Mouse (Mus musculus) hindbrain, embryonic 11.5 days (tissue): ENCODE data around the gene Asxl1. TPM values are rescaled to one million over a fixed set of nuclear protein-coding genes. Genes with fewer than 3 reads are reported as not detected.

Experiments
- ATAC-seq: fragments of 200-750 bp; cut with Nextera tagmentation; 2 replicates; pipeline ENCODE4 v1.8.0; 2017; ENCODE audit warnings: mild to moderate bottlenecking, moderate TSS enrichment, moderate library complexity; ENCODE audit not compliant: low FRiP score
- DNase-seq: peaks from one replicate; pipeline ENCODE4 v3.0.0-alpha.2; 2015; ENCODE audit warnings: low spot score
- H3K27ac ChIP-seq: fragments of 300-500 bp; sonication (generic); 2 replicates; pipeline ENCODE4 v1.5.1; 2014; ENCODE audit warnings: mild to moderate bottlenecking, low read depth, low read length
- H3K27me3 ChIP-seq: fragments of 300-500 bp; sonication (generic); 2 replicates; pipeline ENCODE4 v1.6.1; 2014; ENCODE audit warnings: mild to moderate bottlenecking, low read length, moderate library complexity, mixed read lengths; ENCODE audit not compliant: control insufficient read depth, insufficient read depth
- H3K36me3 ChIP-seq: fragments of 300-500 bp; sonication (generic); 2 replicates; pipeline ENCODE4 v1.6.1; 2014; ENCODE audit warnings: mild to moderate bottlenecking, low read length, moderate library complexity, mixed read lengths; ENCODE audit not compliant: control insufficient read depth, insufficient read depth
- H3K4me1 ChIP-seq: fragments of 300-500 bp; sonication (generic); replicated peaks from 2 replicates; pipeline ENCODE4 v1.6.1; 2014; ENCODE audit warnings: low read length, mixed read lengths; ENCODE audit not compliant: control insufficient read depth, insufficient read depth
- H3K4me2 ChIP-seq: fragments of 300-500 bp; sonication (generic); replicated peaks from 2 replicates; pipeline ENCODE4 v1.6.1; 2014; ENCODE audit warnings: mild to moderate bottlenecking, low read depth, low read length
- H3K4me3 ChIP-seq: fragments of 300-500 bp; sonication (generic); 2 replicates; pipeline ENCODE4 v1.5.1; 2014; ENCODE audit warnings: low read depth, low read length
- H3K9ac ChIP-seq: fragments of 300-500 bp; sonication (generic); 2 replicates; pipeline ENCODE4 v1.6.1; 2014; ENCODE audit warnings: low read depth, low read length
- H3K9me3 ChIP-seq: fragments of 300-500 bp; sonication (generic); 2 replicates; pipeline ENCODE4 v1.6.1; 2016; ENCODE audit warnings: low read length; ENCODE audit not compliant: control insufficient read depth
- WGBS: fragments of 180-500 bp; shearing (Covaris S2); extraction: QIAGEN DNeasy Blood & Tissue Kit; methylation state at CpG from one replicate; pipeline ENCODE4 v1.1.7; 2014; 5-methylcytosine and 5-hydroxymethylcytosine counted together
- polyA plus RNA-seq: library from polyadenylated mRNA; unstranded; fragments of >200 nt; fragmentation: Nextera tagmentation; extraction: Ambion mirVana; gene quantifications from 2 replicates; pipeline ENCODE4 v1.2.1, GENCODE M21; 2014

The Asxl1 gene
- polyA plus RNA-seq, 1 experiment from 2014 or later: 21.0 TPM

DNA sequence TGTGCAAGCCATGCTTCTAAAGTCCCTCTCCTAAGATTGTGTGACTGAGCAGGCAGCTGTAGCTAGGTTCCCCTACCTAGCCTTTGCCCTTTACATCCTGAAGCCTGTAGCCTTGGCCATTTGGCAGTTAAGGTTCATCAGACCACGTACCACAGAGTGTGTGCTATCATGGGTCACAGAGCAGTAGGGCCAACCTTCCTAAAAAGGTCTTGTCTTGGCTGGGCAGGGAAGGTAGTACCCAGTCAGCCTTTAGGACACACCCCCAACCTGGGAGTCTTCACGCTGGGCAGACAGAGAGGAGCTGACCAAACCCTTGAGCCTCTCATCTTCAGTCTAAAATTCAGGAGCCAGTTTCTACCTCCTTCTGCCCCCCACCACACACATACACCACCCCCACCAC lies 95.1 kb downstream of the Asxl1 start:
- 53% methylated on average over 2 of the region's 2 CpGs for WGBS
- Histone ChIP-seq H3K27me3 (no peaks in the 10 kb centered on the region), H3K4me3 (no peak overlapping the region), H3K9ac (no peak overlapping the region), H3K27ac (peak overlapping the region; percentile 47), H3K4me2 (no peak overlapping the region), H3K4me1 (peaks cover 12% of the 10 kb centered on the region), H3K9me3 (no peaks in the 10 kb centered on the region), H3K36me3 (no peaks in the 10 kb centered on the region; the same call in 1 of the 2 replicates)
- no peak for ATAC-seq
- DNase-seq: no peak

DNA sequence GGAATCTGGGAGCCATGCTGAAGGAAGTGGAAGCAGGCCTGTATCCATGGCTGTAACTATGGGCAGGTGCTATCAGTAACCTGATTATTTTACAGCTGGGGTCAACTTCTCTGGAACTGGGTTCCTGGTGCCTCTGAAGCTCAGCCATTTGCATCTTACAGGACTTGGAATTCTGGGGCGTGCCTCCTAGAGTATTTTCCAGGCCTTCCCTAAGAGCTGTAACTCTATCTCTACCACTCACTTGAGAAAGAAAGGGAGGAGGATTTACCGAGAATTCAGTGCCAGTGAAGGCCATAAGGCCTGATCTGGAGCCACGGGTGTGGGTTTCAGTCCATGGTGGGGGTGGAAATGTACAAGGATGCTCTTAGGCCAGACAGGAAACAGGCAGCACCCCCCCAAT lies 95.6 kb downstream of the Asxl1 start:
- H3K27ac ChIP-seq: peak overlapping the region; percentile 47
- no peak overlapping the region for H3K4me3 ChIP-seq
- H3K36me3 ChIP-seq: no peaks in the 10 kb centered on the region; the same call in 1 of the 2 replicates
- ATAC-seq: no peak
- H3K4me1 ChIP-seq: peaks cover 13% of the 10 kb centered on the region
- no peak overlapping the region for H3K9ac ChIP-seq
- no peaks in the 10 kb centered on the region for H3K27me3 ChIP-seq
- WGBS: 41% methylated on average over 3 of the region's 3 CpGs
- no peaks in the 10 kb centered on the region for H3K9me3 ChIP-seq
- no peak for DNase-seq
- peak overlapping the region; percentile 21; the same call in 1 of the 2 replicates for H3K4me2 ChIP-seq

DNA sequence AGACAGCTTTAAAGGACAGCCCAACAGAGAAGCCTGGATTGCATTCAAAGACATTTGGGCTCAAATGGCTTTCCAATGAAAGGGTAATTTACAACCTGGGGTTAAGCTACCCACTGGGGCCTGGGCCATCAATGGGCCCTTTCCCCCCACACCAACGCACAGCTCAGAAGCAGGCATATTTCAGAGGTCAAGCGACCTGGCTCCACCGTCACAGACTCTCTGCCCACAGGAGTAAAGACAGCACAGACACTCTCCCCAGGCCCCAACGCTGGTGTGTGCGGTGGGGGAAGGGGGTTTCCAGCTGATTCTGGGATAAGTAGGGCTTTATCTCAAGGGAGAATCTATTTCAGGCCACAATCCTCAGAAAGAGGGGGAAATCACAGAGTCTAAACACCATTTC lies 97.1 kb downstream of the Asxl1 start:
- no peaks in the 10 kb centered on the region for H3K9me3 ChIP-seq
- peak; percentile 35 for DNase-seq
- peak overlapping the region; percentile 71; the same call in 1 of the 2 replicates for H3K9ac ChIP-seq
- H3K4me1 ChIP-seq: peaks cover 10% of the 10 kb centered on the region
- WGBS: 2% methylated on average over 5 of the region's 5 CpGs
- no peak for ATAC-seq
- H3K36me3 ChIP-seq: no peaks in the 10 kb centered on the region
- H3K27ac ChIP-seq: peak overlapping the region; percentile 93; the same call in 1 of the 2 replicates
- H3K4me3 ChIP-seq: peak overlapping the region; percentile 92
- peak overlapping the region; percentile 96 for H3K4me2 ChIP-seq
- H3K27me3 ChIP-seq: no peaks in the 10 kb centered on the region

DNA sequence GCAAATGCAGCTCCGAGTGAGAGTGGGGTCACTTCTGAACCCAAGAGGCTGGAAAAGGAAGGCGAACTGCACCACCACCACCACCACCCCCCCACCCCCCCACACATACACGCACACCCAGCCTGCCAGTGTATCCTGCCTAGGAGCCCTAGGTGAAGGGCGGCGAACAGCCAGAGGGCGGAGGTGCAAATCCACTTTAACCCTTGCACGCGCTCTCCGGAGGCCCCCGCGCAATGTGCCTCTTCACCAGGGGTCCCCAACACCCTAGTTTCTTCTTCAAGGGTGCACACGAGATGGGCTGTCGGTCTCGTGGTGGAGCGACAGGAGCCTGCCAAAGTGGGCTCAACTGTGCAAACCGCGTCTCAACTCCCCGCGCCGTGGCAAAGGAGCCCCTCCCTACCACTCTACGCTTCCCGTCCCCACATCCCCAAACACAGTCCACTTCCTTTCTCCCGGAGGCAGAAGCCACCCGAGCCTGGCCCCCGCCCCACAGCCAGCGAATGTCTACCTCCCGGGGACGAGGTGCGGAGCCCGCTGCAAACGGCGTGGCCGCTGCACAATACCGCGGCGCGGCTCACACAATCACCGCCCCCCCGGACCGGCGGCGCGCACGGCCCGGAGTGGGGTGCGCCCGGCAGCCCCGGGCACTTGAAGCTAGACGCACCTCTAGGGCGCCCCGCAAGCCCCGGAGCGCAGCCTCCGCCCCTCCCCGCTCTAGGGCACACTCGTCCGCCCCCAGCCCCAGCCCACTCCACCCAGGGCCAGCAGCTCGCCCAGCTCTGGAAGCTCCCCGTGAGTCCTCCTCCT lies 98.0 kb downstream of the Asxl1 start:
- Histone ChIP-seq H3K27me3 (no peaks in the 10 kb centered on the region), H3K27ac (peak overlapping the region; percentile 93), H3K36me3 (no peaks in the 10 kb centered on the region), H3K4me1 (peaks cover 10% of the 10 kb centered on the region), H3K9me3 (no peaks in the 10 kb centered on the region), H3K4me3 (peak overlapping the region; percentile 92), H3K4me2 (peak overlapping the region; percentile 96), H3K9ac (peak overlapping the region; percentile 71)
- whole genome bisulfite sequencing: under 1% methylated on average over 46 of the region's 59 CpGs
- DNase-seq (no peak), ATAC-seq (peak; percentile 75)

DNA sequence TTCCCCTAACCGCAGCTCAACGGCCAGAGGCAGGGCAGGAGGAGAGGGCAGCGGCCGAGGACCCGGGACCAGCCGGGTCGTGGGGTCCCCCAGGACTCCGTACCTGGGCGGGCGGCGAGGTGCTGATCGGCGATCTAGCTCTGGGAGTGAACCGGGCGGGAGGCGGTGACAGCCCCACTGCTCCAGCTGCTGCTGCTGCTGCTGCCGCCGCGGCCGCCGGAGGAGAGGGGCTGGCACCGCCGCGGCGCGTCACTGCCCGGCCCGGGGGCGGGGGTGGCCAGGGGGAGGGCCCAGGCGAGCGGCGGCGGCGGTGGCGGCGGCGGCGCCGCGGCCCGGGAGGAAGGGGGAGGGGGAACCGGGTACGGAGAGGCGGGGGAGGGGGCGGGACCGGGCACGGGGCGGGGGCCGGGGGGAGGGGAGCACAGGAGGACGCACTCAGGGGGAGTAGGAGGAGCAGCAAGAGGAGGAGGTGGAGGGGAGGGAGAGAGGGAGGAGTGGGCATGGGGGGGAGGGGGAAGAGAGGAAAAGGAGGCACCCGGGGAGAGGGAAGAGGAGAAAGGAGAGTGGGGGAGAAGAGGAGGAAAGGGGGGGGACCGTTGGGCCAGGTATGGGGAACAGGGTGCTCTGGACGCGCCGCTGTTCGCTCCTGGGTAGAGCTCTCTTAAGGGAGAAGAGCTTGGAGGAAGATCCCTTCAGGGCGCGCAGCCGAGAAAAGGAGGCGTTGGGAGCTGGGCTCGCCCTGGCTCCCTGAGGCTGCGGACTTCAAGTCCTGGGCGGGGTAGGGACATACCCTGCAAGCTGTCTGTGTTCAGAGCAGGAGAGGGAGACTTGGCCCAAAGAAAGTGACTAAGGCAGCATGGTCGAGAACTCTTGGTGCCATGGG lies 98.9 kb downstream of the Asxl1 start:
- peak overlapping the region; percentile 93 for H3K27ac ChIP-seq
- ATAC-seq: peak; percentile 75
- under 1% methylated on average over 30 of the region's 64 CpGs for WGBS
- DNase-seq: peak; percentile 82
- H3K4me2 ChIP-seq: peak overlapping the region; percentile 96
- H3K36me3 ChIP-seq: no peaks in the 10 kb centered on the region
- H3K27me3 ChIP-seq: no peaks in the 10 kb centered on the region
- peaks cover 10% of the 10 kb centered on the region for H3K4me1 ChIP-seq
- peak overlapping the region; percentile 92 for H3K4me3 ChIP-seq
- H3K9ac ChIP-seq: peak overlapping the region; percentile 77
- H3K9me3 ChIP-seq: no peaks in the 10 kb centered on the region

DNA sequence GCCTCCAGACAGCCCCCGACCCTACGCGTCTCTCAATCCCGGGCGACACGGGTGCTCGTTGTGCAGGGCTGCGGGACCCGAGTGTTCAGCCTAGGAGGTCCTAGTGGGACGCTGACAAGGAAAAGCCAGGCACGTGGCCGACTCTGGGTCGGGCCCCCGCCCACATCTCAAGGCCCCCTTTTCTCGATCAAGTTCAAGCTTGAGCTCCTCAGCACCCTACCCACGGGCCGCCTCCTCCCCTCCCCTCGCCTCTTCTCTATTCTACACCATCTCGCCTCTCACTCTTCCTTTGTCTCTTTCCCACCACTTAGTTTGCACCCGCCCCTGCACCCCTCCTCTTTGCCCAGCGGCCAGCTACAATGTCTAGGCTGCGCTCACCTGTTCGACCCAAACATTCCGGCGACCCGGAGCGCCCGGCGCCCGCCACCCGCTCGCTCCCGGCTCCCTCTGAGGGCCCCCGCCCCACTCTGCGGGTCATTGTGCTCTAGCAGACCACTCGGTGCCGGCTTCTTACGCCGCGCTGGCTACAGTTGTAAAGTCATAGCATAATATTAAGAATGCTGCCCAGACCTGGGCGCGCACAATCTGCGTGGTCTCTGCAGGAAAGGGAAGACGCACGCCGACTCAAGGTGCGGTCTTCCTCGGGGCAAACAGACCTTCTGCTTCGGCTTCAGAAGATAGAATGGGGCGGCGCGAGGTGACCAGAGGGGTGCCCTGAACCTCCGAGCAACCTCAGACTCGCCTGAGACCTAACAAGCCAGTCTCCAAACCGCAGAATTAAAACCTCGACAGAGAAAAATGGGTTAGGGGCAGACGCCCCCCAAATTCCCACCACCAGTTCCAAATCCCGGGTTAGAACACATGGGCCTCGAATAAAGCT lies 99.7 kb downstream of the Asxl1 start:
- ATAC-seq: peak; percentile 63

DNA sequence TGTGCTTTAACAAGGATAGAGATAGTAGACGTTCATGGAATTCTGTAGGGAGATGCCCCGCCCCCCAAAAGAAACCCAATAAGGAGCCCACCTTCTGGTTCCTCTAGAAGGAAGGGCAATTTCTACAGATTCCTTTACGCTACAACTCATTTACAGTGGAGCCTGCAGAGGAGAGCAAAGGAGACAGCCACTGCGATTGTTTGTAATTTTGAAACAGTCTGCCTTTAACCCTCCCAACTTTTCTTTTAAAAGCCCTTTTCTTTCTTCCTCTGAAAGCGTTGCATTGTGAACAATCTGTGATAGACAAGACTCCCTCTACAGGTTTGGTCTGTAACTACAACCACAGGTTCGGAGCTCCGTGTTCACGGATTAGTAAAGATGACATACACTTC lies 100.4 kb downstream of the Asxl1 start:
- under 1% methylated on average over 8 of the region's 8 CpGs for WGBS
- Histone ChIP-seq H3K9me3 (no peaks in the 10 kb centered on the region), H3K4me1 (peaks cover 10% of the 10 kb centered on the region), H3K4me3 (peak overlapping the region; percentile 92), H3K27ac (peak overlapping the region; percentile 93; the same call in 1 of the 2 replicates), H3K9ac (peak overlapping the region; percentile 77), H3K36me3 (no peaks in the 10 kb centered on the region), H3K27me3 (no peaks in the 10 kb centered on the region), H3K4me2 (peak overlapping the region; percentile 96)
- no peak for ATAC-seq
- DNase-seq: peak; percentile 82

More for the DNA sequence above, 99.7 kb downstream of the Asxl1 start:
- DNase-seq: peak; percentile 75
- WGBS: under 1% methylated on average over 58 of the region's 59 CpGs
- Histone ChIP-seq H3K36me3 (no peaks in the 10 kb centered on the region), H3K4me3 (peak overlapping the region; percentile 92), H3K9me3 (no peaks in the 10 kb centered on the region), H3K9ac (peak overlapping the region; percentile 77), H3K4me1 (peaks cover 10% of the 10 kb centered on the region), H3K27me3 (no peaks in the 10 kb centered on the region), H3K27ac (peak overlapping the region; percentile 93), H3K4me2 (peak overlapping the region; percentile 96)

DNA sequence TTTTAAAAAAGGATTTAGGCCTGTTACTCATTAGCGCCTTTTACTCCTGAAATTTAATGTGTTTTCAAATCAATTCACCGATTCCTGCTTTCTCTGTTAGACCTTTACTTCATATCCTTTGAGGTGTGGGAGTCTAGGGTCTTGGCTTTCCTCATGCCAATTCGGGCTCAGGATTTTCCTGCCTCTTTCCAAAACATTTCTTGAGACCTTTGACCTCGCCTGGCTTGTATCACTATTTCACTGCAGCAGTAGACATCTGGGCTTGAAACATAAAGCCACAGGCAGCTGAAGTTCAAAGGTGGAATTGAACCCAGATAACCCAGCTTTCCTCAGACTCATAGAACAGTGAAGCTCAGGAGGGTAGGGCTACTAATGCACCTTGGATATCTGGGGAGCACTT lies 100.8 kb downstream of the Asxl1 start:
- no peaks in the 10 kb centered on the region for H3K27me3 ChIP-seq
- H3K27ac ChIP-seq: no peak overlapping the region
- DNase-seq (no peak), ATAC-seq (no peak)
- peaks cover 6% of the 10 kb centered on the region for H3K4me1 ChIP-seq
- H3K4me2 ChIP-seq: no peak overlapping the region; the same call in 1 of the 2 replicates
- no peak overlapping the region for H3K4me3 ChIP-seq
- H3K36me3 ChIP-seq: no peaks in the 10 kb centered on the region
- H3K9ac ChIP-seq: no peak overlapping the region
- WGBS: 21% methylated on average over 4 of the region's 4 CpGs
- H3K9me3 ChIP-seq: no peaks in the 10 kb centered on the region
